ENCODE assay signal across 14 mouse cellular contexts in genomic region chr8:111594951-111595350, GRCm38 (mm10). TPM values are rescaled to one million over a fixed set of nuclear protein-coding genes. Genes with fewer than 3 reads are reported as not detected.
DNase-seq lines count a peak whose midpoint lies in the region; ATAC-seq and TF ChIP-seq lines count a peak whose summit lies in the region.
"Had no signal": no experiment of that assay in that cellular context is flagged by ENCODE, and none has a peak within 500 bp of the region (broad histone marks: within the 10 kb centered on the region; RNA-seq: fewer than 3 reads in every experiment).

No protein-coding gene starts in this region.

- H3K4me2 ChIP-seq in kidney, embryonic 16.5 days (replicated peaks; ENCODE audit: low read depth, low read length) = no peak overlapping the region
- H3K4me2 ChIP-seq: forebrain, embryonic 13.5 days; limb, embryonic 13.5 days had no signal

- H3K9me3 ChIP-seq in kidney, embryonic 16.5 days (ENCODE audit: low read length) = no peaks in the 10 kb centered on the region
- H3K9me3 ChIP-seq: forebrain, embryonic 13.5 days; limb, embryonic 13.5 days had no signal

- H3K4me3 ChIP-seq in gastrocnemius, adult 2 months = no peak overlapping the region
- H3K4me3 ChIP-seq in kidney, embryonic 16.5 days (ENCODE audit: low read length) = no peak overlapping the region
- no peak overlapping the region for H3K4me3 ChIP-seq in kidney, adult 2 months (ENCODE audit: insufficient read depth, low read depth, low read length)
- H3K4me3 ChIP-seq: forebrain, embryonic 13.5 days; limb, embryonic 13.5 days had no signal

- no peak for DNase-seq in gastrocnemius, adult 2 months
- no peak for DNase-seq in gastrocnemius, adult 18-20 months (ENCODE audit: low spot score)
- no peak for DNase-seq in kidney, adult 2 months
- peak; percentile 42 for DNase-seq in thymus, postnatal 4 days
- DNase-seq in thymus, postnatal 0 days (ENCODE audit: low spot score) = no peak
- no peak for DNase-seq in left cerebral cortex, postnatal 14 days (ENCODE audit: low spot score in 2 of 2)
- no peak for DNase-seq in adrenal gland, adult 18-20 months (ENCODE audit: low spot score in 2 of 2)
- DNase-seq: adrenal gland, postnatal 36 days; embryo, embryonic 11 days; kidney, adult 18-20 months had no signal

- TF ChIP-seq CTCF in gastrocnemius, adult 2 months (IDR thresholded peaks at IDR 0.05) = no peak
- TF ChIP-seq CTCF in kidney, adult 2 months (conservative IDR thresholded peaks at IDR 0.05; ENCODE audit: insufficient read depth, insufficient read length, low read depth, low read length) = no peak

- H3K36me3 ChIP-seq in kidney, embryonic 16.5 days (ENCODE audit: insufficient read depth, low read length) = no peaks in the 10 kb centered on the region
- H3K36me3 ChIP-seq in kidney, adult 2 months (ENCODE audit: control insufficient read depth, insufficient read depth, low read length) = no peaks in the 10 kb centered on the region

- WGBS in kidney, embryonic 16.5 days = 92% methylated on average over 2 of the region's 2 CpGs
- 85% methylated on average over 2 of the region's 2 CpGs for WGBS in kidney, adult 2 months

- no peak for ATAC-seq in kidney, embryonic 16.5 days (ENCODE audit: low FRiP score, low TSS enrichment)
- ATAC-seq: midbrain, embryonic 16.5 days had no signal

- H3K27ac ChIP-seq in gastrocnemius, adult 2 months = peak overlapping the region; percentile 70
- peak overlapping the region; percentile 92; the same call in 1 of the 2 replicates for H3K27ac ChIP-seq in kidney, embryonic 16.5 days (ENCODE audit: low read length)
- no peak overlapping the region for H3K27ac ChIP-seq in kidney, adult 2 months (ENCODE audit: insufficient read depth, low read depth, low read length)
- H3K27ac ChIP-seq: forebrain, embryonic 13.5 days; limb, embryonic 13.5 days had no signal

- intact Hi-C loops in gastrocnemius, adult 2 months (cut with DNase I) = no loop called here
- intact Hi-C loops in left cerebral cortex, postnatal 14 days (cut with DNase I) = no loop called here

- H3K27me3 ChIP-seq in kidney, embryonic 16.5 days (ENCODE audit: insufficient read depth, low read length) = no peaks in the 10 kb centered on the region
- H3K27me3 ChIP-seq in kidney, adult 2 months (replicated peaks; ENCODE audit: control insufficient read depth, insufficient read depth, low read length) = no peaks in the 10 kb centered on the region
- H3K27me3 ChIP-seq: forebrain, embryonic 13.5 days; limb, embryonic 13.5 days had no signal

- no peak for TF ChIP-seq POLR2A in kidney, adult 2 months (IDR thresholded peaks at IDR 0.05; ENCODE audit: low read depth, low read length)

- H3K9ac ChIP-seq in kidney, embryonic 16.5 days (replicated peaks; ENCODE audit: low read length) = no peak overlapping the region
- H3K9ac ChIP-seq: forebrain, embryonic 13.5 days; limb, embryonic 13.5 days had no signal

- H3K4me1 ChIP-seq in kidney, embryonic 16.5 days (ENCODE audit: insufficient read depth, low read length) = peaks cover 54% of the 10 kb centered on the region
- peaks cover 18% of the 10 kb centered on the region for H3K4me1 ChIP-seq in kidney, adult 2 months (ENCODE audit: control insufficient read depth, insufficient read depth, low read length)

RNA-seq across cellular contexts. Expression of gene Ldhd, which starts 35.2 kb away (rescaled TPM):
- 10 to 100 TPM; 29.2 to 35.8 TPM for total RNA-seq in gastrocnemius, adult 2 months (2021)
- 10 to 100 TPM; 30.3 to 31.4 TPM for total RNA-seq in gastrocnemius, adult 18-20 months (2021)
- polyA plus RNA-seq in kidney, embryonic 16.5 days (2015; fragmentation: Nextera tagmentation; extraction: Ambion mirVana) = 2.3 and 2.8 TPM in 2 replicates
- polyA plus RNA-seq in kidney, adult 2 months (2012; rRNA removed) = 336 and 441 TPM in 2 replicates
- polyA plus RNA-seq in thymus, postnatal 0 days (2015; fragmentation: Nextera tagmentation; extraction: Ambion mirVana) = 3.8 and 3.9 TPM in 2 replicates
- 1 to 10 TPM; 3.2 to 5.4 TPM for total RNA-seq in left cerebral cortex, postnatal 14 days (2021)
- total RNA-seq in adrenal gland, adult 18-20 months (2021) = 100 to 1,000 TPM in 1 of 2 experiments, 10 to 100 TPM in 1; 65.1 to 101 TPM

RNA-seq across cellular contexts. Expression of gene Zfp1, which starts 48.2 kb away (rescaled TPM):
- total RNA-seq in gastrocnemius, adult 2 months (2021) = 1 to 10 TPM; 7.9 to 9.4 TPM
- total RNA-seq in gastrocnemius, adult 18-20 months (2021) = 1 to 10 TPM; 8.6 to 9.4 TPM
- 20.5 and 23.1 TPM in 2 replicates for polyA plus RNA-seq in kidney, embryonic 16.5 days (2015; fragmentation: Nextera tagmentation; extraction: Ambion mirVana)
- 6.6 and 7.5 TPM in 2 replicates for polyA plus RNA-seq in kidney, adult 2 months (2012; rRNA removed)
- 23.6 and 29.7 TPM in 2 replicates for polyA plus RNA-seq in thymus, postnatal 0 days (2015; fragmentation: Nextera tagmentation; extraction: Ambion mirVana)
- 10 to 100 TPM; 19.9 to 20.3 TPM for total RNA-seq in left cerebral cortex, postnatal 14 days (2021)
- total RNA-seq in adrenal gland, adult 18-20 months (2021) = 1 to 10 TPM; 6.4 to 6.5 TPM

RNA-seq across cellular contexts. Expression of gene Znrf1, which starts 59.1 kb away (rescaled TPM):
- 10 to 100 TPM; 58.6 to 69.8 TPM for total RNA-seq in gastrocnemius, adult 2 months (2021)
- 10 to 100 TPM; 59.5 to 67.8 TPM for total RNA-seq in gastrocnemius, adult 18-20 months (2021)
- 19.8 and 19.9 TPM in 2 replicates for polyA plus RNA-seq in kidney, embryonic 16.5 days (2015; fragmentation: Nextera tagmentation; extraction: Ambion mirVana)
- polyA plus RNA-seq in kidney, adult 2 months (2012; rRNA removed) = 38.5 and 39.7 TPM in 2 replicates
- polyA plus RNA-seq in thymus, postnatal 0 days (2015; fragmentation: Nextera tagmentation; extraction: Ambion mirVana) = 173 and 227 TPM in 2 replicates
- 100 to 1,000 TPM; 157 to 170 TPM for total RNA-seq in left cerebral cortex, postnatal 14 days (2021)
- 10 to 100 TPM; 31.0 to 36.3 TPM for total RNA-seq in adrenal gland, adult 18-20 months (2021)

Comparison
In these comparisons a context has a peak if more than half of its experiments do, and no peak if none do; other contexts are left out.
1. RNA of gene Ldhd, which starts 35.2 kb away (total RNA-seq): 65.1 to 101 TPM in adrenal gland, adult 18-20 months, 29.2 to 35.8 TPM in gastrocnemius, adult 2 months and 30.3 to 31.4 TPM in gastrocnemius, adult 18-20 months; 3.2 to 5.4 TPM in left cerebral cortex, postnatal 14 days; every median in the first group is over 4 times any median in the second.